Mouse (Mus musculus) liver, embryonic 14.5 days (tissue): ENCODE data around the gene Adck1.

Experiments
- CTCF ChIP-seq: IDR thresholded peaks from 2 replicates; pipeline ENCODE4 v1.5.1; 2016; ENCODE audit warnings: antibody characterized with exemption, low read depth, control low read depth
- EP300 ChIP-seq: IDR thresholded peaks from 2 replicates; pipeline ENCODE4 v1.6.1; 2016; ENCODE audit warnings: antibody characterized with exemption, low read depth

DNA sequence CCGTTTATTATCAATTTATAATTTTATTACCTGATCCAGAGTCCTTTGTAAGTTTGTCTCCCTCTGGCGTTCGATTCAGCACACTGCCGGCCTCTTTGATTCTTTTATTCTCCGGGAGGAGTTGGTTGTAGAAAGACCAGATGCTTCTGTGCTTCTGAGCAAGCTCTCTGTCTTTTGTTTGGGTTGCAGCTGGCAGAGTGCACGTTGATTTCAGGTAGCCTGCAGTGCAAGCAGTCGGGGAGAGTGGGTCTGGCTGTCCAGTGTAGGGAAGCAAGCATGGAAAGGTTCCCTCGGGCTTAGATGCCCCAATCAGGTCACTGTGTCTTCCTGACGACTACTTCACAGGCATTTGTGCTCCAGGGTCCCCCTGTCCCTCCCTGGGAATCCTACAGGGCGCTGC is 16.5 kb downstream of the Adck1 start:
- peak; percentile 19; the same call in 1 of the 2 replicates for TF ChIP-seq CTCF
- TF ChIP-seq EP300: no peak
